Mouse (Mus musculus): ENCODE measurements at regions not wholly inside any gene's neighbourhood (a gene's known extent, or its start where the extent isn't known, plus 50 kb on each side); places are given as distances from the start of the nearest gene placed in this dataset.

DNA sequence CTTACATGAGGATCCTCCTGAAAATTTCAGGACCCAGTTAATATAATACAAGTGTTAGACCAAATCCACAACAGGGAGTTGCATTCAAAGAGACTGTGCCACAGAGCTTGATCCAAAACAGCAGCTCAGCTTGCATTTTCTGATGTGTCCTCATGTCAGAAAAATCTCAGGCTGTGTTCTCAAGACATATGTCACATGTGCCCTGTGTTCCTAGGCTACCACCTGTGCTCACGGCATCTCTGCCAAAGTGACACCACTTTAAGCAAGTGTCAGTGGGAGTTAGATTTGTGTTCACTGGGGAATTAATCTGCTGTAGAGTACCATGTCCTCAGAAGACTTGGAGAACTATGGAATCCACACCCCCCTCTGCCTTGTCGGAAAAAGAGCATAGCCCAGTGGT is 165.3 kb downstream of the Abcc12 start:
- no peak for TF ChIP-seq POLR2A (IDR thresholded peaks at IDR 0.05; ENCODE audit: control insufficient read depth, extremely low read depth, insufficient read depth, low read length, poor library complexity)
- TF ChIP-seq CTCF (IDR thresholded peaks at IDR 0.05; ENCODE audit: borderline replicate concordance, control insufficient read depth, extremely low read depth, insufficient read depth, low read length, poor library complexity), result no peak

Measured in thymus, adult 2 months (tissue).